Mouse (Mus musculus): ENCODE results near the gene Dnase1l1.

Dnase1l1 gene

GRCm38 (mm10) chrX:74281732-74282394 is at the start of gene Dnase1l1, which contains the start of gene Taz:
TSS of gene Dnase1l1 (minus strand) at chrX:74282337.
TSS of gene Taz (plus strand) at chrX:74281912.
- DNase-seq (ENCODE audit: low spot score), result peak; percentile 86

GRCm38 (mm10) chrX:74330166-74330930 is 48.2 kb upstream of the Dnase1l1 start:
- DNase-seq (ENCODE audit: low spot score), result no peak

GRCm38 (mm10) chrX:74329215-74329671 is 47.1 kb upstream of the Dnase1l1 start:
- no peak for DNase-seq (ENCODE audit: low spot score)

GRCm38 (mm10) chrX:74328725-74329161 is 46.6 kb upstream of the Dnase1l1 start, which contains the start of gene Plxna3:
TSS of gene Plxna3 (plus strand) at chrX:74329066.
- DNase-seq (ENCODE audit: low spot score), result peak; percentile 69

GRCm38 (mm10) chrX:74312540-74313464 is 30.7 kb upstream of the Dnase1l1 start, which contains the start of gene Fam50a:
TSS of gene Fam50a (plus strand) at chrX:74313033.
- peak; percentile 90 for DNase-seq (ENCODE audit: low spot score)

- peak; percentile 71 for DNase-seq (ENCODE audit: low spot score)
Observed at GRCm38 (mm10) chrX:74304867-74305700, 22.9 kb upstream of the Dnase1l1 start, which contains the start of gene Gdi1. TSS of gene Gdi1 (plus strand) at chrX:74304998.

- no peak for DNase-seq (ENCODE audit: low spot score)
Observed at GRCm38 (mm10) chrX:74299721-74300120, 17.6 kb upstream of the Dnase1l1 start.

- DNase-seq (ENCODE audit: low spot score), result no peak
Observed at GRCm38 (mm10) chrX:74298348-74298747, 16.2 kb upstream of the Dnase1l1 start.

- peak; percentile 94 for DNase-seq (ENCODE audit: low spot score)
Observed at GRCm38 (mm10) chrX:74296538-74297448, 14.7 kb upstream of the Dnase1l1 start, which contains the start of gene Atp6ap1. TSS of gene Atp6ap1 (plus strand) at chrX:74297097.

- DNase-seq (ENCODE audit: low spot score), result no peak
Observed at GRCm38 (mm10) chrX:74293431-74293830, 11.3 kb upstream of the Dnase1l1 start.

GRCm38 (mm10) chrX:74283092-74283437 is 928 bp upstream of the Dnase1l1 start:
- DNase-seq (ENCODE audit: low spot score), result no peak

GRCm38 (mm10) chrX:74282395-74283091 is 406 bp upstream of the Dnase1l1 start:
- DNase-seq (ENCODE audit: low spot score), result peak; percentile 86

- DNase-seq (ENCODE audit: low spot score), result no peak
Observed at GRCm38 (mm10) chrX:74281041-74281731, 951 bp downstream of the Dnase1l1 start.

- DNase-seq (ENCODE audit: low spot score), result no peak
Observed at GRCm38 (mm10) chrX:74277916-74278315, 4.2 kb downstream of the Dnase1l1 start.

GRCm38 (mm10) chrX:74273422-74274322 is 8.5 kb downstream of the Dnase1l1 start:
- no peak for DNase-seq (ENCODE audit: low spot score)

GRCm38 (mm10) chrX:74270902-74271551 is 11.1 kb downstream of the Dnase1l1 start:
- DNase-seq (ENCODE audit: low spot score), result peak; percentile 13
